Mouse (Mus musculus) midbrain, embryonic 14.5 days (tissue): Measurements from ENCODE around the gene Zglp1. TPM values are rescaled to one million over a fixed set of nuclear protein-coding genes. Genes with fewer than 3 reads are reported as not detected.

Source experiments
- ATAC-seq: fragments of 200-750 bp; cut with Nextera tagmentation; 2 replicates; pipeline ENCODE4 v1.8.0; 2017; ENCODE audit warnings: moderate number of reproducible peaks, moderate library complexity; ENCODE audit not compliant: low FRiP score, low TSS enrichment
- DNase-seq: peaks from one replicate; pipeline ENCODE4 v3.0.0-alpha.2; 2015
- H3K27ac ChIP-seq: fragments of 300-500 bp; sonication (generic); replicated peaks from 2 replicates; pipeline ENCODE4 v1.5.1; 2014; ENCODE audit warnings: mild to moderate bottlenecking, low read depth, low read length, moderate library complexity
- H3K27me3 ChIP-seq: fragments of 300-500 bp; sonication (generic); 2 replicates; pipeline ENCODE4 v1.6.1; 2014; ENCODE audit warnings: low read length, control low read depth, mixed read lengths; ENCODE audit not compliant: control insufficient read depth, insufficient read depth
- H3K36me3 ChIP-seq: fragments of 300-500 bp; sonication (generic); 2 replicates; pipeline ENCODE4 v1.6.1; 2014; ENCODE audit warnings: low read length, control low read depth; ENCODE audit not compliant: control insufficient read depth, insufficient read depth
- H3K4me1 ChIP-seq: fragments of 300-500 bp; sonication (generic); 2 replicates; pipeline ENCODE4 v1.6.1; 2014; ENCODE audit warnings: mild to moderate bottlenecking, antibody characterized with exemption, low read length, control low read depth; ENCODE audit not compliant: control insufficient read depth, insufficient read depth
- H3K4me2 ChIP-seq: fragments of 300-500 bp; sonication (generic); 2 replicates; pipeline ENCODE4 v1.6.1; 2014; ENCODE audit warnings: mild to moderate bottlenecking, low read length, moderate library complexity
- H3K4me3 ChIP-seq: fragments of 300-500 bp; sonication (generic); replicated peaks from 2 replicates; pipeline ENCODE4 v1.5.1; 2014; ENCODE audit warnings: low read depth, low read length
- H3K9ac ChIP-seq: fragments of 300-500 bp; sonication (generic); replicated peaks from 2 replicates; pipeline ENCODE4 v1.6.1; 2014; ENCODE audit warnings: mild to moderate bottlenecking, low read length, moderate library complexity
- H3K9me3 ChIP-seq: fragments of 300-500 bp; sonication (generic); 2 replicates; pipeline ENCODE4 v1.6.1; 2016; ENCODE audit warnings: low read length, control low read depth, mixed read lengths; ENCODE audit not compliant: control insufficient read depth
- WGBS: fragments of 180-500 bp; shearing (Covaris S2); extraction: QIAGEN DNeasy Blood & Tissue Kit; methylation state at CpG from one replicate; pipeline ENCODE4 v1.1.7; 2014; 5-methylcytosine and 5-hydroxymethylcytosine counted together
- polyA plus RNA-seq: library from polyadenylated mRNA; unstranded; fragments of >200 nt; fragmentation: Nextera tagmentation; extraction: Ambion mirVana; gene quantifications from 2 replicates; pipeline ENCODE4 v1.2.1, GENCODE M21; 2014

Zglp1 gene
- 1.5 and 1.6 TPM in 2 replicates for polyA plus RNA-seq

GRCm38 (mm10) chr9:21067006-21067684 lies at the start of gene Zglp1:
Gene Zglp1 (minus strand): TSS chr9:21067093.
- H3K4me2 ChIP-seq, result no peak within 1 kb of the TSS
- no peak for DNase-seq
- no peak within 1 kb of the TSS for H3K9ac ChIP-seq
- H3K4me1 ChIP-seq, result peaks cover 1% of the 10 kb centered on the region; the same call in 1 of the 2 replicates
- no peaks in the 10 kb centered on the region for H3K9me3 ChIP-seq
- peaks cover 46% of the 10 kb centered on the region for H3K36me3 ChIP-seq
- WGBS, result 85% methylated on average over 27 of the region's 27 CpGs
- no peak within 1 kb of the TSS for H3K4me3 ChIP-seq
- no peak for ATAC-seq
- H3K27me3 ChIP-seq, result no peaks in the 10 kb centered on the region
- H3K27ac ChIP-seq, result no peak within 1 kb of the TSS

DNA sequence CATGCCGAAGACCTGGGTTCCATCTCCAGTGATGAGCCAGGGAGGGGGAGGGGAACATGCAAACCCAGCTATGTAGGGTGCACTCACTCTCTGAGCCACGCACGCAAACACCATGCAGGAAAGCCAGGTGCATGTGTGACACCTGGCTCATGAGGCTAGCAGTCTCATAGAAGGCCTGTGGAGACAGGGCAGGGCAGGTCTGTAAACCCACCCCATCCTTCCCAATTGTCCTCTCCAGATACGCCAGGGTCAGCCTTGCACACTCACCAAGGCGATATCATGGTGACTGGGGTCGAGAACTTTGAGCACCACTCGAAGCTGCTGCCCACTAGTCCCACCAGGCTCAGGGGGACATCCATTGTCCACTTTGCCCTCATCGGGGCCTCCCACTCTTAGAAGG lies 48.2 kb upstream of the Zglp1 start:
- no peak overlapping the region for H3K4me2 ChIP-seq
- peaks cover 7% of the 10 kb centered on the region for H3K36me3 ChIP-seq
- H3K27me3 ChIP-seq, result no peaks in the 10 kb centered on the region
- DNase-seq, result no peak
- WGBS, result 94% methylated on average over 8 of the region's 8 CpGs
- H3K9ac ChIP-seq, result no peak overlapping the region
- no peaks in the 10 kb centered on the region for H3K4me1 ChIP-seq
- H3K4me3 ChIP-seq, result no peak overlapping the region
- H3K9me3 ChIP-seq, result no peaks in the 10 kb centered on the region
- no peak overlapping the region for H3K27ac ChIP-seq
- no peak for ATAC-seq

DNA sequence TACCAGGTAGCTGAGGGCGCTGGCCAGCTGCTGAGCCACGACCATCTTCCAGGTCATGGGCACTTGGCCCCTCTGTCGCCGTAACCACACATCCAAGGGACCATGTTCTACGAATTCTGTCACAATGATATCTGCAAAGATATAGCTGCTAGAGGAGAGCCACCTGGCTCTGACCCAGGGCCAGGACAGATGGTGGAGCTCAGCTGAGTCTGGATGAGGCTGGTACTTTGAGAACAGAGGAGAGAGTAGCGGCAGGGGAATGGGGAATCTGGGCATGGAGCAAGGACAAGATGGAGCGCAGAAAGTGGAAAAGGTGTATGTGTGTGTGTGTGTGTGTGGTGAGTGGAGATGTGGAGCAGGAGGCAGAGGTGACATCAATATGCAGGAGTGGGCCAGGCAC lies 47.3 kb upstream of the Zglp1 start:
- ATAC-seq (no peak), DNase-seq (no peak)
- Histone ChIP-seq H3K27ac (no peak overlapping the region), H3K4me1 (no peaks in the 10 kb centered on the region), H3K9ac (no peak overlapping the region), H3K36me3 (peaks cover 4% of the 10 kb centered on the region; the same call in 1 of the 2 replicates), H3K4me3 (no peak overlapping the region), H3K9me3 (no peaks in the 10 kb centered on the region), H3K27me3 (no peaks in the 10 kb centered on the region), H3K4me2 (no peak overlapping the region)
- 88% methylated on average over 7 of the region's 7 CpGs for WGBS

- no peak for ATAC-seq
- H3K4me3 ChIP-seq, result no peak overlapping the region
- no peaks in the 10 kb centered on the region for H3K9me3 ChIP-seq
- H3K4me1 ChIP-seq, result no peaks in the 10 kb centered on the region
- DNase-seq, result no peak
- 91% methylated on average over 6 of the region's 6 CpGs for WGBS
- no peaks in the 10 kb centered on the region for H3K27me3 ChIP-seq
- H3K9ac ChIP-seq, result no peak overlapping the region
- H3K36me3 ChIP-seq, result peaks cover 7% of the 10 kb centered on the region; the same call in 1 of the 2 replicates
- H3K27ac ChIP-seq, result no peak overlapping the region
- no peak overlapping the region for H3K4me2 ChIP-seq
Observed at GRCm38 (mm10) chr9:21113751-21114150, 46.9 kb upstream of the Zglp1 start.

DNA sequence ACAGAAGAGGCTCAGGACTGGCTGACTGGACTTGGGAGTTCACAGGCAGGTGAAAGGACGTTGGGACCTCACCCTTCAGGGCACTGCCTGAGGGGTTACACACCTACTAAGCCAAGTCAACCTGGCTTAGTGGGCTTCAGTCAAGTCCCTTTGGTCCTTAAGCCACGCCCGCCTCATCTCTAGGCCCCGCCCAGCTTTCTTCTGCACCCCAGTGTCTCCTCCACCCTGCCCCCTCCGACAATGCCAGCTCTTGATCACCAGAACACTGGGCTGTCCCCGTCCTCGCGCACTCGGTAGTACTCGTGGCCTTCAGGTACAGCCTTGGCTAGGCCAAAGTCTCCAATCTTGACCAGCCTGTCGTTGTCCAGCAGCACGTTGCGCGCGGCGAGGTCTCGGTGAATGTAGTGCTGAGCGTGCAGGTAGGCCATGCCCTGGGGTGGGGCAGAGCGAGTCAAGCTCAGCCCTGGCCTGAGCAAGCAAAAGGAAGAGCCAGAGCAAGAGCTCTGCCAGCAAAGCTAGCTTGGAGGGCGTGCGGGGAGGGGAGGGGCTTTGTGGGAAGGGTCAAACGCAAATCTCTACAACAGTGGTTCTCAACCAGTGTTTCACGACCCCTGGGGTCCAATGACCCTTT lies 40.8 kb upstream of the Zglp1 start:
- Histone ChIP-seq H3K27me3 (no peaks in the 10 kb centered on the region), H3K36me3 (0 out of 2 replicates have a peak, but pooled peaks cover 10% of the 10 kb centered on the region), H3K4me1 (no peaks in the 10 kb centered on the region), H3K27ac (no peak overlapping the region), H3K9ac (no peak overlapping the region), H3K4me3 (no peak overlapping the region), H3K4me2 (no peak overlapping the region), H3K9me3 (no peaks in the 10 kb centered on the region)
- 40% methylated on average over 23 of the region's 23 CpGs for WGBS
- ATAC-seq, result no peak
- DNase-seq, result no peak

DNA sequence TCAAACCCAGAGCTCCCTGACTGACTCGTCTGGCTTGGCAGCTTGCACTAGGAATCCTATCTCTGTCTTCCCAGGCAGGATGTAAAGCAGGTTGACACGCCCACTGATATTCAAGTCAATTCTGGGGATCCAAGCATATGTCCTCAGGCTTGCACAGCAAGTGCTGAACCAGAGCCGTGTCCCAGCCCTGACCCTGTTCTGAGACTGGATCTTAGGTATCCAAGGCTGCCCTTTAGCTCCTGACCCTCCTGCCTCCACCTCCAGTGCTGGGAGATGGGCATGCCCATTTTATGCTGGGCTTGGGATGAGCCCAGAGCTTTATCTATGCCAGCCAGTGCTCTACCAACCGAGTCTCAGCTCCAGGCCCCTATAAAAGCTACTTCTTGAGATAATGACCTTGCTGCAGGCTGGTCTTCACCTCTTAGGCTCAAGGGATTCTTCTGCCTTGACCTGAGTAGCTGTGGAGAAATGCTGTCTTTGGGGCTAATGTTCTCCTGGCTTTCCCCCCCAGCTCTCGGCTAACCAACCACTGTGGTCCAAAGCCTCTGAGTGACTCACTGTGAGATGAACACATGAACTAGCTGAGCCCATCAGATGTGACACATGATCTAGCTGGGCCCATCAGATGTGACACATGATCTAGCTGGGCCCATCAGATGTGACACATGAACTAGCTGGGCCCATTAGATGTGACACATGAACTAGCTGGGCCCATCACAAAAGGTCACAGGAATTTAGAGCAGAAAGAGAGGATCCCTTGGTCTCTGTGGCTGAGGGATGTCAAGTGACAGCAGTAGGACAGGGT lies 39.1 kb upstream of the Zglp1 start:
- ATAC-seq, result no peak
- H3K36me3 ChIP-seq, result 0 out of 2 replicates have a peak, but pooled peaks cover 10% of the 10 kb centered on the region
- H3K4me1 ChIP-seq, result no peaks in the 10 kb centered on the region
- WGBS, result 79% methylated on average over 5 of the region's 5 CpGs
- no peaks in the 10 kb centered on the region for H3K9me3 ChIP-seq
- no peak for DNase-seq
- no peak overlapping the region for H3K4me3 ChIP-seq
- H3K27ac ChIP-seq, result no peak overlapping the region
- no peaks in the 10 kb centered on the region for H3K27me3 ChIP-seq
- no peak overlapping the region for H3K9ac ChIP-seq
- H3K4me2 ChIP-seq, result no peak overlapping the region

GRCm38 (mm10) chr9:21104814-21105213 lies 37.9 kb upstream of the Zglp1 start:
- 87% methylated on average over 6 of the region's 6 CpGs for WGBS
- no peak overlapping the region for H3K4me3 ChIP-seq
- ATAC-seq (no peak), DNase-seq (no peak)
- H3K36me3 ChIP-seq, result 0 out of 2 replicates have a peak, but pooled peaks cover 10% of the 10 kb centered on the region
- H3K9me3 ChIP-seq, result no peaks in the 10 kb centered on the region
- no peaks in the 10 kb centered on the region for H3K4me1 ChIP-seq
- no peak overlapping the region for H3K9ac ChIP-seq
- no peaks in the 10 kb centered on the region for H3K27me3 ChIP-seq
- H3K4me2 ChIP-seq, result no peak overlapping the region
- no peak overlapping the region for H3K27ac ChIP-seq

GRCm38 (mm10) chr9:21102076-21102475 lies 35.2 kb upstream of the Zglp1 start:
- Histone ChIP-seq H3K4me1 (no peaks in the 10 kb centered on the region), H3K9ac (no peak overlapping the region), H3K9me3 (no peaks in the 10 kb centered on the region), H3K27ac (no peak overlapping the region), H3K27me3 (no peaks in the 10 kb centered on the region), H3K36me3 (0 out of 2 replicates have a peak, but pooled peaks cover 3% of the 10 kb centered on the region), H3K4me2 (no peak overlapping the region), H3K4me3 (no peak overlapping the region)
- WGBS, result 95% methylated on average over 2 of the region's 2 CpGs
- no peak for ATAC-seq
- no peak for DNase-seq
